Mouse (Mus musculus): ENCODE results near the gene Synm. TPM values are rescaled to one million over a fixed set of nuclear protein-coding genes. Genes with fewer than 3 reads are reported as not detected.
A peak's percentile ranks its signal among the peaks of the same experiment; 100 is the strongest.

Synm gene
- 3.7 and 4.4 TPM in 2 replicates for polyA plus RNA-seq (2014; fragmentation: Nextera tagmentation; extraction: Ambion mirVana)

DNA sequence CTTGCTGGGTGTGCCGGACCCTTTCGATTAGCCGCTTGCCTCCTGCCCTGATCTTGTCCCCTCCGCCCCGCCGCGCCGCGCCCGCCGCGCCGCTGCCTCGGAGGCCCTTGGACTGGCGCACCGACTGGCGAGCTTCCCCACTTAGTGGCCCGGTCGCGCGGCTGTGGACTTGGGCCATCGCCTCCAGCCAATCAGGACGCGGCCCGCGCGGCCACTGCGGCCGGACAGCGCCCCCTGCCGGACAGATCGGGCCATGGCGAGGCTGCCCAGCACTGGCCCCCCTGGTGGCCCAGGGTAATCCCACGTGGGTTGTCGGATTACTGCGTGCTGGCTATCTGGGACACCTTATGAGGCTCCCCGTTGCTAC lies at the start of gene Synm:
Gene Synm (minus strand): TSS at position 114 of the 367 bp plus-strand sequence.
- ATAC-seq (ENCODE audit: low FRiP score) = peak; percentile 92
- H3K27me3 ChIP-seq (ENCODE audit: control insufficient read depth, insufficient read depth, low read length) = peaks cover 9% of the 10 kb centered on the region
- H3K4me2 ChIP-seq (replicated peaks) = peak within 1 kb of the TSS; percentile 96
- H3K4me3 ChIP-seq (replicated peaks; ENCODE audit: low read length) = peak within 1 kb of the TSS; percentile 51
- no peaks in the 10 kb centered on the region for H3K36me3 ChIP-seq (replicated peaks; ENCODE audit: control insufficient read depth, insufficient read depth)
- 1% methylated on average over 36 of the region's 37 CpGs for WGBS
- DNase-seq (ENCODE audit: low spot score) = peak; percentile 88
- H3K4me1 ChIP-seq (replicated peaks; ENCODE audit: control insufficient read depth, insufficient read depth, low read length) = no peaks in the 10 kb centered on the region
- no peaks in the 10 kb centered on the region for H3K9me3 ChIP-seq (ENCODE audit: control insufficient read depth, low read length)
- peak within 1 kb of the TSS; percentile 60 for H3K9ac ChIP-seq
- peak within 1 kb of the TSS; percentile 74 for H3K27ac ChIP-seq

DNA sequence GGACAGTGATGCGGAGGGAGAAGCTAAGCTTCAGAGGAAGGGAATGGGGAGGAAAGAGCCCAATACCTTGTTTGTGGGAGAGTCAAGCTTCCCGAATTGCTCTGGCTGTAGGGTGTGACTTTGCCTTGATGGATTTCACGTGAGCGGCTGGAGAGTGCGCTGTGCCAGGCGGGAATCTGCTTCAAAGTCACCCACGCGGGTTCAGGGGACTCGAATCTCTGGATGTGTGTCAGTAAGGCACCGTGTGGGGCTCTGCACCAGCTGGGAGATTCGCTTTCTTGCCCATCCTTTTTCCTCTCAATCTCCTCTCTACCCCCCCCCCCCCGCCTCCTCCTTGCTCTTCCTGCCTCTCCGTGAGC lies 44.3 kb upstream of the Synm start:
- H3K27me3 ChIP-seq (ENCODE audit: control insufficient read depth, insufficient read depth, low read length) = no peaks in the 10 kb centered on the region
- 18% methylated on average over 12 of the region's 13 CpGs for whole genome bisulfite sequencing
- H3K4me1 ChIP-seq (replicated peaks; ENCODE audit: control insufficient read depth, insufficient read depth, low read length) = peaks cover 4% of the 10 kb centered on the region; the same call in 1 of the 2 replicates
- H3K9me3 ChIP-seq (ENCODE audit: control insufficient read depth, low read length) = no peaks in the 10 kb centered on the region
- H3K9ac ChIP-seq = peak overlapping the region; percentile 46; the same call in 1 of the 2 replicates
- H3K4me3 ChIP-seq (replicated peaks; ENCODE audit: low read length) = peak overlapping the region; percentile 32
- no peak overlapping the region for H3K27ac ChIP-seq
- ATAC-seq (ENCODE audit: low FRiP score) = peak; percentile 33; the same call in 1 of the 2 replicates
- DNase-seq (ENCODE audit: low spot score) = no peak
- no peaks in the 10 kb centered on the region for H3K36me3 ChIP-seq (replicated peaks; ENCODE audit: control insufficient read depth, insufficient read depth)
- H3K4me2 ChIP-seq (replicated peaks) = peak overlapping the region; percentile 60

DNA sequence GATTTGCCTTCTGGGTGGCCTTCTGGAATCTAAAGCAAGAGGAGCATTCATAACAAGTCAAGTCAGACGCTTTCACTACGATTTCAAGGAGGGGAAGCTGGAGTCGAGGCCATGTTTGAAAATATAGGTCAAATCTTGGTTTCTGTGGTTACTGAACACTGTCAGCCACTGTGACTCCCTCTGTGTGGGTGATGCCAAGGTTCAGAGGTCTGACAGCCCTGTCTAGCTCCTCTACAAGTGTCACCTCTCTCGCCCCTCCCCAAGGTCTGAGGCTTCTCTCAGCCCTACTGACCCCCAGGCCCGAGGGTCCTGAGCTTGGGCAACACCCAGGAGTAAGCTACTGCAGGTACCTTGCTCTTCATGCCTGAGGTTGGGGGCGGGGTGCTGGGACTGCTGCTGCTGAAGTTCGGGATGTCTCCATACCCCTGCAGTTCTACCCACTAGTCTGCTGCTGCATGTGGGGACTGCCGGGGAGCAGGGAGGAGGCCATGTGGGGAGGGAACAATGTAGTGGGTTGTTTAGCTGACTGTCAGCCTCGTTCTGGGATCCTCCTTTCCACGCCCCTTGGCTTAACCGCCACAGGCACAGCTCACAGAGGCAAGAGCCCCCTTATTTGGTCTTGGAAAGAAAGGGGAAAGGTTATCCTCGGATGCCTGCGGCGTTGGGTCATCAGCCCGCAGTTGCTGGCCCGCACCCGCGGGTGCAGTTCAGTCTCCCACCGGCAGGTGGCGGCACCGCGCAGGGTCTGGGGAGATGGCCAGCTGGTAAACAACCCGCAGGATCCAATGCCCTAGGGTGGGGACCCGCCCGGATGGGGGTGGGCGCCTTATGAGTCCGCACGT lies 43.7 kb upstream of the Synm start:
- Histone ChIP-seq H3K27me3 (ENCODE audit: control insufficient read depth, insufficient read depth, low read length) (no peaks in the 10 kb centered on the region), H3K4me2 (replicated peaks) (peak overlapping the region; percentile 60), H3K27ac (no peak overlapping the region), H3K9me3 (ENCODE audit: control insufficient read depth, low read length) (no peaks in the 10 kb centered on the region), H3K4me3 (replicated peaks; ENCODE audit: low read length) (peak overlapping the region; percentile 32), H3K36me3 (replicated peaks; ENCODE audit: control insufficient read depth, insufficient read depth) (no peaks in the 10 kb centered on the region), H3K4me1 (replicated peaks; ENCODE audit: control insufficient read depth, insufficient read depth, low read length) (peaks cover 4% of the 10 kb centered on the region; the same call in 1 of the 2 replicates), H3K9ac (peak overlapping the region; percentile 46; the same call in 1 of the 2 replicates)
- WGBS = 17% methylated on average over 28 of the region's 28 CpGs
- DNase-seq (ENCODE audit: low spot score) (peak; percentile 82), ATAC-seq (ENCODE audit: low FRiP score) (peak; percentile 67; the same call in 1 of the 2 replicates)

DNA sequence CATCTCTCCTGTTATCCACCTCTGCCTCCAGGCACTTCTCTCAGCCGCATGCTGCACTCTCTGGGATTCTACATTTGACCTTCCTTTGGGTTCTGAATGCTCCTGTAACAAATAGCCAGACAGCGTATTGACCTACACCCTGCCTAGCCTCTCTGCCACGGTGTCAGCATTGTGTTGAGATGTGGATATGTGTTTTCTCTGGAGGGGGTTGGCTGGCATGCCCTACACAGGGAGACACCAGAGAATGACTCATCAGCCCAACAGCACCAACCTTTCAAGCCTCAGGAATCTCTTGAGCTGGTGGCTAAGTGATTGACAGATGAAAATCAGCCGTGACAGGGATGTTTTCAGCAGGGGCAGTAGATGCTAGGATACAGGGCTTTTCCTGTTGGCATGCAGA lies 41.5 kb upstream of the Synm start:
- ATAC-seq (ENCODE audit: low FRiP score) (no peak), DNase-seq (ENCODE audit: low spot score) (no peak)
- Histone ChIP-seq H3K36me3 (replicated peaks; ENCODE audit: control insufficient read depth, insufficient read depth) (no peaks in the 10 kb centered on the region), H3K4me3 (replicated peaks; ENCODE audit: low read length) (no peak overlapping the region), H3K27ac (no peak overlapping the region), H3K4me1 (replicated peaks; ENCODE audit: control insufficient read depth, insufficient read depth, low read length) (peaks cover 4% of the 10 kb centered on the region; the same call in 1 of the 2 replicates), H3K9ac (no peak overlapping the region), H3K9me3 (ENCODE audit: control insufficient read depth, low read length) (no peaks in the 10 kb centered on the region), H3K27me3 (ENCODE audit: control insufficient read depth, insufficient read depth, low read length) (no peaks in the 10 kb centered on the region), H3K4me2 (replicated peaks) (no peak overlapping the region)
- 48% methylated on average over 4 of the region's 4 CpGs for WGBS

DNA sequence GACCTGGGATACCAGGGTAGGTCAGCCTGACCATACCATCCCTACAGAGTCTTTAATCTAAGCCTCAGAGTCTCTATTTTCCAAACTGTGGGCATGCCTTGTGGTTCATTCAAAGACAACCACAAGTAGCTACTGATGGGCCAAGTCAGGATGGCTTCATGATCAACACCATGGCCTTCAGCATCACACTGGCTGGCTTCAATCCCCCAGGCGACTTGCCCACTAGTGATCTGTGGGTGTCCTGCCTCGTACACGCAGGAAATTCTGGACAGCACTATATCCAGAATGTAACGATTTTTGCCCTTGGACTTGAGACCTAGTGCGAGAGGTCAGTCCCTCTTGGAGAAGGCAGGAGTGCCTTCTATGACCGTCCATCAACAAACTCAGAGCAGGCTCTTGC lies 41.0 kb upstream of the Synm start:
- H3K9me3 ChIP-seq (ENCODE audit: control insufficient read depth, low read length) = no peaks in the 10 kb centered on the region
- H3K36me3 ChIP-seq (replicated peaks; ENCODE audit: control insufficient read depth, insufficient read depth) = no peaks in the 10 kb centered on the region
- H3K27ac ChIP-seq = no peak overlapping the region
- no peaks in the 10 kb centered on the region for H3K27me3 ChIP-seq (ENCODE audit: control insufficient read depth, insufficient read depth, low read length)
- no peak overlapping the region for H3K9ac ChIP-seq
- no peak overlapping the region for H3K4me2 ChIP-seq (replicated peaks)
- no peak for DNase-seq (ENCODE audit: low spot score)
- 89% methylated on average over 6 of the region's 6 CpGs for WGBS
- no peak overlapping the region for H3K4me3 ChIP-seq (replicated peaks; ENCODE audit: low read length)
- ATAC-seq (ENCODE audit: low FRiP score) = no peak
- peaks cover 4% of the 10 kb centered on the region; the same call in 1 of the 2 replicates for H3K4me1 ChIP-seq (replicated peaks; ENCODE audit: control insufficient read depth, insufficient read depth, low read length)

DNA sequence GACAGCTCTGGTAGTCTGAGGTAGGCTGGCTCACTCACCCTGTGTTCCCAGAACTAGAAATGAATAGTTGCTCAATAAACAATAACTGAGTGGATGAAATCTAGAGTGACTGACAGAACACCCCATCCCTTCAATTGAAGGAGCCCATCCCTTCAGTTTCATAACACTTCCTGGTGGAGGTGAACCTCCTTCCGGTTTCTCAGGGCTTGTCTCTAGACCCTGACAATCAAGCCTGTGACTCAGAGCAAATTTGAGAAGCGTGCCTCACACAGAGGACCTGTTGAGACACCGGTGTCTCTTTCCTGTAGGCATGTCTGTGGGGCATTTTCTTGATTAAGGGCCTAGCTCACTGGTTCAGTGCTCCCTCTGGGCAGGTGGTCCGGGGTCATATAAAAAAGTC lies 38.9 kb upstream of the Synm start:
- Histone ChIP-seq H3K4me1 (replicated peaks; ENCODE audit: control insufficient read depth, insufficient read depth, low read length) (no peaks in the 10 kb centered on the region), H3K4me3 (replicated peaks; ENCODE audit: low read length) (no peak overlapping the region), H3K9ac (no peak overlapping the region), H3K36me3 (replicated peaks; ENCODE audit: control insufficient read depth, insufficient read depth) (no peaks in the 10 kb centered on the region), H3K9me3 (ENCODE audit: control insufficient read depth, low read length) (no peaks in the 10 kb centered on the region), H3K27ac (no peak overlapping the region), H3K4me2 (replicated peaks) (no peak overlapping the region), H3K27me3 (ENCODE audit: control insufficient read depth, insufficient read depth, low read length) (no peaks in the 10 kb centered on the region)
- ATAC-seq (ENCODE audit: low FRiP score) = no peak
- 87% methylated on average over 4 of the region's 4 CpGs for WGBS
- no peak for DNase-seq (ENCODE audit: low spot score)

DNA sequence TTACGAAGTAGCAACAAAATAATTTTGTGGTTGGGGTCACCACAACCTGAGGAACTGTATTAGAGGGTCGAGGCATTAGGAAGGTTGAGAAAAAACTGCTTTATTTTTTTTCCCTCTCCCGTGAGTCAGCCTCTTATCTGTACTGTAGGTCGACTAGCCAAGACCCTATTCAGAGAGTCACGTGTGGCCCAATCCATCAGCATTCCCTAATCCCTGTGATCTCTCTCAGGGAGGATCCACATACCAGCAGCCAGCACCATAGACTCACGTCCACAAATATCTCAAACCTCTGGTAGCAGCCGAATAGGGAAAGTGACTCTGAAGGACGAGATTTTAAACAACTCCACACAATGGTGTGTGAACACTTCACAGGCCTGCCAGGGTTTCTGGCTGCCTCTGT lies 37.5 kb upstream of the Synm start:
- no peak for ATAC-seq (ENCODE audit: low FRiP score)
- Histone ChIP-seq H3K9ac (no peak overlapping the region), H3K27me3 (ENCODE audit: control insufficient read depth, insufficient read depth, low read length) (no peaks in the 10 kb centered on the region), H3K36me3 (replicated peaks; ENCODE audit: control insufficient read depth, insufficient read depth) (no peaks in the 10 kb centered on the region), H3K4me1 (replicated peaks; ENCODE audit: control insufficient read depth, insufficient read depth, low read length) (no peaks in the 10 kb centered on the region), H3K9me3 (ENCODE audit: control insufficient read depth, low read length) (no peaks in the 10 kb centered on the region), H3K27ac (no peak overlapping the region), H3K4me2 (replicated peaks) (no peak overlapping the region), H3K4me3 (replicated peaks; ENCODE audit: low read length) (no peak overlapping the region)
- WGBS = 46% methylated on average over 8 of the region's 8 CpGs
- no peak for DNase-seq (ENCODE audit: low spot score)

DNA sequence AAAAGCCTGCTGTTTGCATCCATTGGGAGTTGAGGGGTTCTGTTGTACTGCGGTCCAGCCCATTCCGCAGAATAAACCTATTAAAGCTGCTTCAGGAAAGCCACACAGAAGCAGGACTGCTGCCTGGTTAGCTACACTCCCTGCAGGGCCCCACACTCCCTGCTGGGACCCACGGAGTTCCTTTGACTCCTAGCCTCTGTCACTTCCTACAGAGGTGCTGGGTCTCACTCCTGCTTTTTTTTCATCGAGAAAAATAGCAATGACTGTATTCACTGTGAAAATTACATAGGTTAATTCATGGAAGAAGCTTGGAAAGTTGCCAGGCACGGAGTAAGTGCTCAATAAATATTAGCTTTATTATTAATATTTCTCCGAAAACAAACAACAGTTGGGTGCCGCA lies 33.9 kb upstream of the Synm start:
- Histone ChIP-seq H3K4me3 (replicated peaks; ENCODE audit: low read length) (no peak overlapping the region), H3K9me3 (ENCODE audit: control insufficient read depth, low read length) (no peaks in the 10 kb centered on the region), H3K4me2 (replicated peaks) (no peak overlapping the region), H3K27ac (no peak overlapping the region), H3K4me1 (replicated peaks; ENCODE audit: control insufficient read depth, insufficient read depth, low read length) (no peaks in the 10 kb centered on the region), H3K27me3 (ENCODE audit: control insufficient read depth, insufficient read depth, low read length) (no peaks in the 10 kb centered on the region), H3K36me3 (replicated peaks; ENCODE audit: control insufficient read depth, insufficient read depth) (no peaks in the 10 kb centered on the region), H3K9ac (no peak overlapping the region)
- no peak for DNase-seq (ENCODE audit: low spot score)
- WGBS = 71% methylated on average over 7 of the region's 7 CpGs
- no peak for ATAC-seq (ENCODE audit: low FRiP score)

DNA sequence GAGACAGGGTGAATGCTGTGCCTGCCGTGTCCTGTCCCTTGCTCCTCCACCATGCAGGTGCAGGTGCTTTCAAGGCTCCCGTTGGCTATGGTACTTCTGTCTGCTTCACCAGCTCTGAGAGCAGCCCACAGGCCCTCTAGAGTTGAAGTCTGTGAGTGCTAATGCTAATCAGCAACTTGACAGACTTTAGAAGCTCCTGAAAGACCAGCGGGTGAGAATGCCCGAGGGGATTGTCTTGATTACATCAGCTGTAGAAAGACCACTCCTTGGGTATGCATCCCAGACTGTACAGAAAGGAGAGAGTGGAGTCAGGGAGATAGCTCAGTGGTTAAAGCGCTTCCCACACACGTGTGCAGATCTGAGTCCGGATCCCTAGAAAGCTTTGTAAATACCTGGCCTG lies 31.7 kb upstream of the Synm start:
- no peak overlapping the region for H3K27ac ChIP-seq
- 57% methylated on average over 7 of the region's 7 CpGs for WGBS

More for the DNA sequence above, 31.7 kb upstream of the Synm start:
- Histone ChIP-seq H3K36me3 (replicated peaks; ENCODE audit: control insufficient read depth, insufficient read depth) (no peaks in the 10 kb centered on the region), H3K4me2 (replicated peaks) (no peak overlapping the region), H3K4me3 (replicated peaks; ENCODE audit: low read length) (no peak overlapping the region), H3K27me3 (ENCODE audit: control insufficient read depth, insufficient read depth, low read length) (no peaks in the 10 kb centered on the region), H3K9ac (no peak overlapping the region), H3K9me3 (ENCODE audit: control insufficient read depth, low read length) (no peaks in the 10 kb centered on the region), H3K4me1 (replicated peaks; ENCODE audit: control insufficient read depth, insufficient read depth, low read length) (no peaks in the 10 kb centered on the region)
- DNase-seq (ENCODE audit: low spot score) (no peak), ATAC-seq (ENCODE audit: low FRiP score) (no peak)

All from hindbrain, embryonic 14.5 days (tissue).